Mouse (Mus musculus) left cerebral cortex, postnatal 14 days (tissue): ENCODE measurements at regions not wholly inside any gene's neighbourhood (a gene's known extent, or its start where the extent isn't known, plus 50 kb on each side); places are given as distances from the start of the nearest gene placed in this dataset.
"Not testable (repeated sequence)": the region's sequence is repeated elsewhere in the genome, so short reads cannot be mapped to it uniquely, and the experiment has no call there.

Experiments used
- DNase-seq, 2 experiments: peaks; one replicate each; pipeline ENCODE4 v3.0.0; 2021 to 2022; ENCODE audit warnings: low spot score in 2 of 2, mixed read lengths in 1 of 2
- intact Hi-C: fragments of 180-260 bp; cut with DNase I; formaldehyde crosslinking; loops from one replicate; pipeline ENCODE4 v1.15.1; 2025

- intact Hi-C loops, result no loop called here
- no peak for DNase-seq
Measured at GRCm38 (mm10) chr10:95773425-95773980, 69.2 kb downstream of the Gm33543 start.

DNA sequence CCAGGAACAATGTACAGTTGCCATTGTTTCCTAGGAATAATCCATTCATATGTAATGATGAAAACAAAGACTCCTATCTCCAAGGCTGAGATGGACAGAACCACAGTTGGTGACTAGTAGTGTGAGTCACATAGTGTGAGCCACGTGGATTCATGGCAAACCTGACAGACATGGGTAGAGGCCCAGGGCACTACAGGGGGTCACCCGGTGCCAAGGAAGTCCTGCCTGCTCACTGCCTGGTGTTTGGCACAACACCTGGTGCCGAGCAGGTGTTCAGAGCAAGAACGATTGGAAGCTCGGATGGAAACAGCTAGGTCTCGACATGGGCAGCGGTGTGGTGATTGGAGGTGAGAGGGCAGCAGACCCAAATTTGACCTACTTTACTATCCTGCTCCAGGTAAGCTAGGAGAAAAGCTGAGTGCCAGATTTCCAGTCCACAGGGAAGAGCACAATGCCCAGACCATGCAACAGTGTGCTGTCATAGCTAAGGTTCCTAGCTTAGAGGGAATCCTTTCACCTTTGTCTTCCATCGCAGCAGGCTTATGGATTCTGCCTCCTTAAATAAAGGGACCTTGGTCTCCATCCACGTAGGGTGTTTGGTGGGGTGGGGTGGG lies 69.8 kb downstream of the Gm33543 start:
- no peak for DNase-seq
- intact Hi-C loops, result no loop called here

- intact Hi-C loops, result no loop called here
- no peak for DNase-seq
Measured at GRCm38 (mm10) chr10:95768974-95769373, 73.8 kb downstream of the Gm33543 start.

- intact Hi-C loops, result no loop called here
- no peak for DNase-seq
Measured at GRCm38 (mm10) chr10:95767526-95768161, 75.1 kb downstream of the Gm33543 start.

- DNase-seq, result no peak
- intact Hi-C loops, result no loop called here
Measured at GRCm38 (mm10) chr10:95764129-95764528, 78.6 kb downstream of the Gm33543 start.

GRCm38 (mm10) chr10:95762632-95763031 lies 80.1 kb downstream of the Gm33543 start:
- intact Hi-C loops, result no loop called here
- no peak for DNase-seq

GRCm38 (mm10) chr10:95761969-95762368 lies 80.8 kb downstream of the Gm33543 start:
- intact Hi-C loops, result no loop called here
- DNase-seq, result no peak

GRCm38 (mm10) chr10:95760121-95760870 lies 82.4 kb downstream of the Gm33543 start:
- intact Hi-C loops, result no loop called here

GRCm38 (mm10) chr10:95758181-95758580 lies 84.5 kb downstream of the Gm33543 start:
- no peak for DNase-seq
- intact Hi-C loops, result no loop called here

More at GRCm38 (mm10) chr10:95760121-95760870, 82.4 kb downstream of the Gm33543 start:
- DNase-seq, result no peak

DNA sequence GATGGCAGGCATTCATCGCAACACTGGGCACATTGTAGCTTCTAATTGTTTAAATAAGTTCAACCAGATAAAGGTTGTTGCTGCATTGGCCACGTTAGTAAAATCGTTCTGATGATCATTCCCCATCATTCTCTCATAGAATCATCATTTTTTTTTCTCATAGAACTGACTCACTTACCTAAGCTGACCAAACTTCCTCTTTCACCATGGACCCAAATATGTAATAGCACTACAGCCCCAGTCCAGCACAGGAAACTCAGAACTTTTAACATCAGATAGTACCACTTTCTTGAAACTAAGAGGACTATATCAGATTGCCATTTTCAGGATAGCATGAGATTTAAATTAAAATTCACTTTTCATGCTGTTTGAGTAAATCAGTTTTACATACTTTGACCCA lies 82.2 kb upstream of the Anapc15-ps start:
- intact Hi-C loops, result no loop called here
- no peak for DNase-seq

GRCm38 (mm10) chr10:95753396-95753905 lies 80.2 kb upstream of the Anapc15-ps start:
- intact Hi-C loops, result no loop called here
- no peak for DNase-seq

GRCm38 (mm10) chr10:95748360-95748759 lies 75.1 kb upstream of the Anapc15-ps start:
- DNase-seq, result no peak
- intact Hi-C loops, result no loop called here

DNA sequence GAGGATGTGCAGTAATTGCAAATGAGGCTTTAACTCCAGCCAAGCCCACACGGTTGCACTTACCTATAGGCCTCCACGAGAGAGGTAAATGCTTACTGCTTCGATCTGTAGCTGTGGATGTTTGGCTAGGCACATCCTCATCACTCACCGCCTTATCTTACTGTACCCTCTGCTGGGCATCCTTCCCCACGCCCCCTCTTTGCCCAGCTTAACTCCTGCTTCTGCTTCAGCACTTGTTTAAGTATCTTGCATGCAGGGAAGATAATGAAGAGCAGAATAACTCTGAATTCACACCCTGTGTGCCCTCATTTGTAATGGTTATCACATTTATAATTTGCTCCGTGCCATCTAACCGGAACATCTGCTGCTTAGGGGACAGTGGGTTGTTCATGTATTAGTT lies 74.7 kb upstream of the Anapc15-ps start:
- intact Hi-C loops, result no loop called here
- DNase-seq, result no peak

GRCm38 (mm10) chr10:95745834-95746620 lies 72.8 kb upstream of the Anapc15-ps start:
- intact Hi-C loops, result no loop called here
- DNase-seq, result no peak

- intact Hi-C loops, result no loop called here
- DNase-seq, result no peak
Measured at GRCm38 (mm10) chr10:95745254-95745653, 72.0 kb upstream of the Anapc15-ps start.

DNA sequence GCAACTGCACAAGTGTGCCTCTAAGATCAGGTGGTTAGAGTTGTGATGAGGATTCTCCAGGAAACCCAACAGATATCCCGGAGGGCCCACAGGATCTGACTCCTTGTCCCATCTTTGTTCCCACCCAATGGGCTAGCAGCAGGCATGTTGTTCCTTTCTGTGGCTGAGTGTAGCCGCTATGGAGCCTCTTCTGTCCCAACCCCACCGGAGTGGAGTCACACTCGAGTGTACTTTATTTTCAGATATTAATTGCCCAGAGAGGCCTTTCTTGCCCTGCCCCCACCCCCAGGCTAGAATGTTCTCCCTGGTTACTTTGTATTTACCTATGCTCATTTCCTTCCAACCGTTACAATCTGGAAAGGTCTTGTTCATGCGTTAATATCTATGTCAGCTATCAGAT lies 70.4 kb upstream of the Anapc15-ps start:
- intact Hi-C loops, result no loop called here

GRCm38 (mm10) chr10:95739421-95739820 lies 66.2 kb upstream of the Anapc15-ps start:
- intact Hi-C loops, result no loop called here
- DNase-seq, result no peak

More for the DNA sequence above, 70.4 kb upstream of the Anapc15-ps start:
- DNase-seq, result no peak

DNA sequence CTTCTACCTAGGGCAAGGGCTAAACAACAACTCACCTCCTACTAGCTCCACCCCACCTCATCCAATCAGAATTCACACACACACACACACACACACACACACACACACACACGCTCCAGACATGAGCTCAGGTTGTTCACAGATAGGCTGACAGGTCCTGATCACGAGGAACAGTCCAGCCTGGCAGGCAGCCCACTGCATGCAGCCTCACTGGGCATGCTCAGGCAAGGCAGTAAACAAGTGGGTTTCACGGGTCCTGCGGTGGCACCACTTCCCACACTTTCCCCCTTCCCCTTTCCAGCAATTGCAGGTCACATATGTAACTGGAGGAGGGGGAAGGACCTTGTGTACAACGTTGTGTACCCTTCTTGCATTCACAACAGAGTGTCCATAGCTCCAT lies 63.5 kb upstream of the Anapc15-ps start:
- intact Hi-C loops, DNase-seq: not testable (repeated sequence)

DNA sequence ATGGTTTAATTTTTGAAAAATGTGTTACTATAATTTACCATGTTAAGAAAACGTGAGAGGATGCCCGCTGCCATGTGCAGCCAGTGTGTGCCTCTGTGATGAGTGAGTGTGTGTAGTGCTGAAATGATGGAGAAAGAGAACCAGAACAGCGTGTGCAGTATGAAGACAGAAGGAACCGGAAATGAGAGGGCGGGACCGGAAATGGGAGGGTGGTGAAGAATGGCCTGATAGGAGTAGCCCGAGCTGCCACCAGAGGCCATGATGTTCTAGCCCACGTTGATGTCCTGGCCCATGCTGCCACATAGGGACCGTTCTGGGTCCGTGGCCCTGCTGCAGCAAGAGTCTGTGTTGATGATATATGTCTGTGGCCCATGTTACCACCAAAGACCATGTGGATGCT lies 57.8 kb upstream of the Anapc15-ps start:
- DNase-seq, result no peak
- intact Hi-C loops, result no loop called here
